Mouse (Mus musculus) left cerebral cortex, adult 18-20 months (tissue): ENCODE measurements around the gene Setd2. TPM values are rescaled to one million over a fixed set of nuclear protein-coding genes. Genes with fewer than 3 reads are reported as not detected.

ENCODE experiments used
- DNase-seq, 2 experiments: peaks; one replicate each; pipeline ENCODE4 v3.0.0; 2021 to 2022; ENCODE audit warnings: low spot score in 2 of 2, mixed read lengths in 1 of 2
- total RNA-seq, 2 experiments: library from RNA; stranded (reverse); gene quantifications; 2 replicates each; pipeline ENCODE4 v1.2.3; 2021

The Setd2 gene
- total RNA-seq, 2 experiments from 2014 or later = 60.2 to 61.9 TPM

GRCm38 (mm10) chr9:110622621-110623219 lies 90.3 kb downstream of the Setd2 start:
- no peak for DNase-seq

GRCm38 (mm10) chr9:110623416-110624195 lies 91.2 kb downstream of the Setd2 start:
- DNase-seq = no peak

GRCm38 (mm10) chr9:110624361-110625166 lies 92.2 kb downstream of the Setd2 start, which contains the start of gene Nradd:
TSS of gene Nradd (minus strand) at chr9:110624452.
- peak; percentile 77 to 85 for DNase-seq

GRCm38 (mm10) chr9:110625350-110625908 lies 93.0 kb downstream of the Setd2 start:
- DNase-seq = peak in 1 of 2 experiments; percentile 29

- DNase-seq = no peak
These were observed 97.8 kb downstream of the Setd2 start for GRCm38 (mm10) chr9:110630171-110630570.

GRCm38 (mm10) chr9:110631191-110631590 lies 98.8 kb downstream of the Setd2 start:
- DNase-seq = peak in 1 of 2 experiments; percentile 45

GRCm38 (mm10) chr9:110631651-110632275 lies 99.4 kb downstream of the Setd2 start:
- DNase-seq = no peak

GRCm38 (mm10) chr9:110632671-110633070 lies 100.3 kb downstream of the Setd2 start:
- DNase-seq = no peak

- no peak for DNase-seq
These were observed 101.5 kb downstream of the Setd2 start for GRCm38 (mm10) chr9:110633882-110634281.

GRCm38 (mm10) chr9:110635225-110635624 lies 102.8 kb downstream of the Setd2 start:
- DNase-seq = peak; percentile 90 to 96

GRCm38 (mm10) chr9:110638611-110639021 lies 106.2 kb downstream of the Setd2 start:
- no peak for DNase-seq

GRCm38 (mm10) chr9:110641006-110641405 lies 108.6 kb downstream of the Setd2 start:
- no peak for DNase-seq

GRCm38 (mm10) chr9:110642812-110643524 lies 110.6 kb downstream of the Setd2 start:
- no peak for DNase-seq

GRCm38 (mm10) chr9:110643787-110644186 lies 111.4 kb downstream of the Setd2 start:
- DNase-seq = no peak

GRCm38 (mm10) chr9:110644295-110644694 lies 111.9 kb downstream of the Setd2 start:
- DNase-seq = no peak

- no peak for DNase-seq
These were observed 112.8 kb downstream of the Setd2 start for GRCm38 (mm10) chr9:110645219-110645618.

- no peak for DNase-seq
These were observed 117.4 kb downstream of the Setd2 start for GRCm38 (mm10) chr9:110649775-110650174.

- no peak for DNase-seq
These were observed 119.7 kb downstream of the Setd2 start for GRCm38 (mm10) chr9:110651931-110652722.

GRCm38 (mm10) chr9:110652963-110653654 lies 120.7 kb downstream of the Setd2 start:
- no peak for DNase-seq
